In genomic region chr1:155053296-155053695, GRCm38 (mm10) we compare ENCODE assay signal across 11 mouse cellular contexts. TPM values are rescaled to one million over a fixed set of nuclear protein-coding genes. Genes with fewer than 3 reads are reported as not detected.
DNase-seq lines count a peak whose midpoint lies in the region; ATAC-seq and TF ChIP-seq lines count a peak whose summit lies in the region.
"Had no signal": no experiment of that assay in that cellular context is flagged by ENCODE, and none has a peak within 500 bp of the region (broad histone marks: within the 10 kb centered on the region; RNA-seq: fewer than 3 reads in every experiment).

No protein-coding gene starts in this region.

- intact Hi-C loops in left cerebral cortex, adult 2 months (cut with DNase I): no loop called here
- intact Hi-C loops in left cerebral cortex, postnatal 14 days (cut with DNase I): no loop called here
- intact Hi-C loops in left cerebral cortex, postnatal 4 days (cut with DNase I): no loop called here

- H3K27ac ChIP-seq in left cerebral cortex, adult 2 months: peak overlapping the region; percentile 90
- H3K27ac ChIP-seq in hindbrain, embryonic 13.5 days: peak overlapping the region; percentile 70
- peak overlapping the region; percentile 35; the same call in 1 of the 2 replicates for H3K27ac ChIP-seq in stomach, embryonic 15.5 days

- H3K9ac ChIP-seq in hindbrain, embryonic 13.5 days: no peak overlapping the region
- H3K9ac ChIP-seq in stomach, embryonic 15.5 days: no peak overlapping the region

- H3K4me1 ChIP-seq in hindbrain, embryonic 13.5 days (replicated peaks): peaks cover 55% of the 10 kb centered on the region
- peaks cover 48% of the 10 kb centered on the region for H3K4me1 ChIP-seq in stomach, embryonic 15.5 days

- H3K36me3 ChIP-seq in hindbrain, embryonic 13.5 days: no peaks in the 10 kb centered on the region
- H3K36me3 ChIP-seq in stomach, embryonic 15.5 days: no peaks in the 10 kb centered on the region

- ATAC-seq in frontal cortex, adult (ENCODE audit: low TSS enrichment): 0 out of 2 replicates have a peak, but pooled peaks have one; percentile 8
- no peak for ATAC-seq in hindbrain, embryonic 13.5 days (ENCODE audit: low FRiP score)
- ATAC-seq in stomach, embryonic 15.5 days (ENCODE audit: insufficient read depth, low FRiP score, low read depth): no peak

- H3K27me3 ChIP-seq in hindbrain, embryonic 13.5 days: 0 out of 2 replicates have a peak, but pooled peaks cover 3% of the 10 kb centered on the region
- H3K27me3 ChIP-seq in stomach, embryonic 15.5 days (replicated peaks): no peaks in the 10 kb centered on the region

- no peak overlapping the region for H3K4me3 ChIP-seq in left cerebral cortex, adult 2 months
- no peak overlapping the region for H3K4me3 ChIP-seq in hindbrain, embryonic 13.5 days
- H3K4me3 ChIP-seq in stomach, embryonic 15.5 days (replicated peaks): no peak overlapping the region

- WGBS in hindbrain, embryonic 13.5 days: 79% methylated on average over 1 of the region's 1 CpGs
- 89% methylated on average over 1 of the region's 1 CpGs for WGBS in stomach, embryonic 15.5 days

- TF ChIP-seq CTCF in left cerebral cortex, adult 2 months (IDR thresholded peaks at IDR 0.05): no peak

- no peaks in the 10 kb centered on the region for H3K9me3 ChIP-seq in hindbrain, embryonic 13.5 days
- no peaks in the 10 kb centered on the region for H3K9me3 ChIP-seq in stomach, embryonic 15.5 days

- no peak for DNase-seq in frontal cortex, postnatal 25 days (ENCODE audit: low spot score in 2 of 2)
- no peak for DNase-seq in left cerebral cortex, adult 2 months (ENCODE audit: extremely low spot score in 1 of 2, low spot score in 2 of 2)
- DNase-seq in left cerebral cortex, postnatal 14 days (ENCODE audit: low spot score in 2 of 2): no peak
- no peak for DNase-seq in c-Kit-positive CD71-positive TER-119-positive erythroid progenitor cells, embryonic 14.5 days (ENCODE audit: low spot score)
- DNase-seq in left cerebral cortex, postnatal 4 days: no peak
- DNase-seq: cerebellum, adult 2 months; layer of hippocampus, adult 9-11 months; retina, postnatal 1 day had no signal

- H3K4me2 ChIP-seq in hindbrain, embryonic 13.5 days: no peak overlapping the region
- no peak overlapping the region for H3K4me2 ChIP-seq in stomach, embryonic 15.5 days

RNA-seq across cellular contexts. Expression of gene Ier5, which starts 46.1 kb away (rescaled TPM):
- total RNA-seq in left cerebral cortex, adult 2 months (2021): 10 to 100 TPM; 60.4 to 75.1 TPM
- total RNA-seq in left cerebral cortex, postnatal 14 days (2021): 10 to 100 TPM; 36.8 to 37.1 TPM
- polyA plus RNA-seq in hindbrain, embryonic 13.5 days (2015; fragmentation: Nextera tagmentation; extraction: Ambion mirVana): 5.5 and 8.8 TPM in 2 replicates
- 5.8 TPM in 2 replicates for polyA plus RNA-seq in stomach, embryonic 15.5 days (2015; fragmentation: Nextera tagmentation; extraction: Ambion mirVana)
- total RNA-seq in left cerebral cortex, postnatal 4 days (2021): 10 to 100 TPM; 12.0 TPM

Comparison
In these comparisons a context has a peak if more than half of its experiments do, and no peak if none do; other contexts are left out.
1. H3K27ac ChIP-seq: peak in every context shown above with its lines; median percentile 90 in left cerebral cortex, adult 2 months; 70 in hindbrain, embryonic 13.5 days; 35 in stomach, embryonic 15.5 days.